Mouse (Mus musculus) gonadal fat pad, adult 2 months (tissue): ENCODE data around the gene Enpp3. TPM values are rescaled to one million over a fixed set of nuclear protein-coding genes. Genes with fewer than 3 reads are reported as not detected.

ENCODE experiments used
- DNase-seq: peaks from one replicate; pipeline ENCODE4 v3.0.0-alpha.2; 2012; ENCODE audit warnings: low read depth
- polyA plus RNA-seq: library from polyadenylated mRNA; depleted of rRNA; stranded (reverse); fragments of >200 nt; gene quantifications from 2 replicates; pipeline ENCODE4 v1.2.3, GENCODE M21; 2012; rRNA removed

Enpp3 gene
- polyA plus RNA-seq, 1 experiment, result 2.5 TPM

- no peak for DNase-seq
Observed at GRCm38 (mm10) chr10:24763257-24763656, 79.4 kb downstream of the Enpp3 start.

GRCm38 (mm10) chr10:24758326-24758915, 84.2 kb downstream of the Enpp3 start:
- no peak for DNase-seq

GRCm38 (mm10) chr10:24754874-24755540, 87.6 kb downstream of the Enpp3 start:
- DNase-seq, result no peak

- no peak for DNase-seq
Observed at GRCm38 (mm10) chr10:24754251-24754835, 88.3 kb downstream of the Enpp3 start.

GRCm38 (mm10) chr10:24753536-24754250, 88.9 kb downstream of the Enpp3 start:
- no peak for DNase-seq

- DNase-seq, result no peak
Observed at GRCm38 (mm10) chr10:24742950-24743487, 99.6 kb downstream of the Enpp3 start.

DNA sequence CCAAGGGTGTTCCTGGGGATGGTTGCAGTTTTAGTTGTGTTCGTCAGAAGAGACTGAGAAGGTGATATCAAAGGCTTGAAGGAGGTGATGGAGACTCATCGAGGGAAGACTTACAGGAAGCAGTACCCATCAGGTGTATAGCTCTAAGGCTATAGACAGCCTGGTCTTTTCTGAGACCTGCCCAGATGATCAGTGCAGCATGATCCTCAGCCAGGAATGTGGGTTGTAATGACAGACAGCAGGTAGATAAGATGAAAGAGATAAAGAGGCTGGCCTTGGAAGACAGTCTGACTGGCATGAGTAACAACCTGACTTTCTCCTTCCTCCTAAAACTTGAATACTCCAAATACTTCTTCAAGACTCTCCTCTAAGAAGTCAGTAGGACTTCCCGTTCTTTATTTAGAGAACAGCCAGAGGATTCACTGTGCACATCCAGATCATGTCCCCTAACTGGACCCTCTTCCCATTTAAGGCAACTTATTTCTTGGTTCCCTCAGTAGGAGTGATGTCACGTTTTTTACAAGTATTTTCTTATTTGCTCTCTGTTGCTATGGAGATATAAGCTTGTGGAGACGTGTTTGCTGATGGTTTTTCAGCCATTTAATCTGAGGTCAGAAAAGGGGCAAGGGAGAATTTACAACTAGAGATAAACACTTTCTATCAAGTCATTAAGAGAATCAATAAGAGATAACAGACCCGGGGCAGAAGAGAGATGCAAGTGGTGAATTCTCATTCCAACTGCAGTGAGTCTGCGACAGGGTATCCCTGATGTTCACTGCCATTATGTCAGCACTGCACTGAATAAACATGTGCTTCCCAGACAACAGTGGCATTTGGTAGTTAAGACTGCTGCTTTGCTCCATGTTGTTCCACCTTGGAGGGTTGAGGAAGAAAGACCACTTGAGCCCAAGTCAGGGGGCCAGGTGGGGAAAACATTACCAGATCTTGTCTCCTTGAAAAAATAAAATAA, 101.1 kb downstream of the Enpp3 start:
- no peak for DNase-seq

DNA sequence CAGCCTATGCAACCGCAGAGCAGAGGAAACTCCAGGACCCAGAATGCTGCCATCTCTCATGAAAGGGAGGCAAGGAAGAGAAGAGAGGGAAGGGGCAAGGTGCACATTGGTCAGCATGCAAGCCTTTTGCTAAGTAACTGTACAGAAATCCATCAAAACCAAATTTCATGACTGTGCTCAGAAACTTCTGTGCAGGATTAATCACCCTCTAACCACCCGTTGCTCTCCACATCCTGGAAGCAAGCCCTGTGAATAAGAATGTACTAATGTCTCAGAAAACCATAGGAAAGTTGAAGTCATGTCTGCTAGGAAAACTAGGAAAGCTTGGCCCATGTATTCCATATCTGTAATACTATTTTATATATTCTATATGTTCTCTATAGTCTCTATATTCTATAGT, 103.5 kb downstream of the Enpp3 start:
- DNase-seq, result no peak

DNA sequence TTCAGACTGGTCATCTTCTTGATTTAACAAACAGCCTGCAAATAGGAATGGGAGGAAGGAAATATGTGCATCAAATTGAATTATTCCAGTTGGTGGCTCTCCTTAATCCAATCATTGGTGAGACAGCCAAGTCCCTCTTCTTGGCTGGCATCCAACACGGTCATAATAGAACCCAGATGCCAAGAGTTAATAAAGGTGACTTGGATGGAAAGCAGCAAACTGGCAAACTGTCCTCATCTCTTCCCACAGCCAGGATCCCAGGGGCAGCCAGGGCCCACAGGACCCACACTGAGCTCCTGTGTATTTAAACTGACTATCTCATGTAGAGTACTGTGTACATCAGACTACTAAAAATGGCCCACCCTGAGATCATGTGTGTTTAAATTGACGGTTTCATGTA, 104.2 kb downstream of the Enpp3 start:
- DNase-seq, result no peak

GRCm38 (mm10) chr10:24735027-24735777, 107.4 kb downstream of the Enpp3 start:
- no peak for DNase-seq

DNA sequence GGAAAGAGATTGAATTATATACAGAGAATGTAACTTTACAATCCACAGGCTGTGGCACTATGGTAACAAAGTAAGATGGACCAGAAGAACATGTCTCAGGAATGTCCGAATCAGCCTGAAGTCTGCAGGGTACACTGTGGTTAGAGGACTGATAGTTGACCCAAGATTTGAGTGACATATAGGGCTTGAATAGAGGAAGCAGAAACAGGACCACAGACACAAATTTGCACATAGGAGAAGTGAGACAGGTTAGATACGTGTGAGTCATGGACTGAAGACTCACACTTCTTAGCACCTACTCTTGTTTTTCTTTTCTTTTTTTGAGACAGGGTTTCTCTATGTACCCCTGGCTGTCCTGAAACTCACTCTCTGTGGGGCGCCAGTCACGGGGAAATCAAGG, 115.1 kb downstream of the Enpp3 start:
- DNase-seq, result no peak

DNA sequence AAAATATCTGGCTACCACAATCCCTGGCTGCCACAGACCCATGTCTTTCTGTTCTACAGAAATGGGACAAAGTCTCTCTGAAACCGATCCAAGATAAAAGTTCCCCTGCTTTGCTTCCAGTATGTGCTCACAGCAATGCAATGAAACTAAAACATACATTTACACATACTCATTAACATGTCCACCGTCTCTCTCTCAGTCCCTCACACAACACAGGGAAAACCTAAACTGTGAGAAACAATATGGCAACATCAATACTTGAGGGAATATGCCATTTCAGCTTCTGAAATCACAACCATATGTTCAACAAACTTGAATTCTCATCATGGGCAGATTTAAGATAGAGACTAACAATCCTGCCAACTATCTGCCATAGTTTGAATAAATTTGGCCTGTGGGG, 117.4 kb downstream of the Enpp3 start:
- DNase-seq, result no peak

Other genes starting within 250 kb of the Enpp3 start
- 81.1 and 86.6 TPM in 2 replicates for gene Ccn2, start 247.4 kb downstream of the Enpp3 start, polyA plus RNA-seq
- gene Enpp1, start 130.7 kb downstream of the Enpp3 start, polyA plus RNA-seq, result 59.9 and 106 TPM in 2 replicates
- 17.3 and 17.5 TPM in 2 replicates for gene Med23, start 27.2 kb upstream of the Enpp3 start, polyA plus RNA-seq
- gene Arg1, start 84.7 kb upstream of the Enpp3 start, polyA plus RNA-seq, result 0.57 and 0.88 TPM in 2 replicates